Mouse (Mus musculus) G1E-ER4 (cell line): ENCODE results near the gene C1qtnf6. TPM values are rescaled to one million over a fixed set of nuclear protein-coding genes. Genes with fewer than 3 reads are reported as not detected.

Experiments
- GATA1 ChIP-seq: IDR thresholded peaks from one replicate; pipeline ENCODE4 v1.8.0; 2012; ENCODE audit warnings: low read length, inconsistent platforms
- polyA plus RNA-seq: library from polyadenylated mRNA; stranded (reverse); fragments of >175 nt; gene quantifications from 2 replicates; pipeline ENCODE4 v1.2.3, GENCODE M21; 2012

C1qtnf6 gene
- polyA plus RNA-seq, result 0.03 and 0.04 TPM in 2 replicates

GRCm38 (mm10) chr15:78530671-78531450 is at the start of gene C1qtnf6:
Gene C1qtnf6, minus strand, starts transcription at chr15:78531416.
- no peak for TF ChIP-seq GATA1

- TF ChIP-seq GATA1, result no peak
Observed at GRCm38 (mm10) chr15:78576284-78576810, 45.1 kb upstream of the C1qtnf6 start.

DNA sequence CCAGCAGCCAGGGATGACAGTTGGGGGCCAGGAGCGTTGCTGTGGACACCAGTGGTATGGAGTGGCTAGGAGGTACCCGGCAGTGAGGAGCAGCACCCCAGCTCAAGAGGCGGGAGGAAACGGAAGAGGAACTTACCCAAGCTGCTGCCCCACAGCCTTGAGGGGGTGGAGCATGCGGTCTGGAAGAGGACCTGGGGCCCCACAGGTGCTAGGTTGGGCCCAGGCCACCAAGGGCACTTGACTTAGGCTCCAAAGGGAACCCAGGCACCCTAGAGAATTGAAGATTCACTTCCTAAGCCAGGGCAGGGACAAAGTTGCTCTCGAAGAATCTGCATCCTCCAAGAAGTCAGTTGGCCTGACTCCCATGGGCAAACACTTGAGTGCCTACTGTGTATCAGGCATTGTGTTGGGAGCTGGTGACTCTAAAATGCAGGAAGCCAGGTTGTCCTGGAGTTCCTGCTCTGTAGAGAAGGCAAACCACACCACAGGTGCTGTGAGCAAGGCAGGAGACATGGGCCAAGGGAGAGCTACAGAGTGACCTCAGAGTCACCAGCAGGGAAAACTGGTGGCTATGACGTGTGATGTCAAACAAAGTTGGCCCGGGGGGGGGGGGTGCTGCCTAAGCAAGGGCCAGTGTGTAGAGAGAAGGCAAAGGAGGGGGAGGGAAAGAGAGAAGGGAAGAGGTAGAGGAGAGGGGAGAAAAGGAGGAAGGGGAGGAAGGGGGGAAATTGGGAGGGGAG is 41.6 kb upstream of the C1qtnf6 start, which contains the start of gene Rac2:
Gene Rac2, minus strand, starts transcription at position 126 of the 740 bp plus-strand sequence.
- no peak for TF ChIP-seq GATA1

- TF ChIP-seq GATA1, result no peak
Observed at GRCm38 (mm10) chr15:78572270-78572600, 41.0 kb upstream of the C1qtnf6 start.

GRCm38 (mm10) chr15:78571554-78572269 is 40.5 kb upstream of the C1qtnf6 start:
- TF ChIP-seq GATA1, result peak; percentile 65

- TF ChIP-seq GATA1, result no peak
Observed at GRCm38 (mm10) chr15:78570170-78570569, 39.0 kb upstream of the C1qtnf6 start.

- no peak for TF ChIP-seq GATA1
Observed at GRCm38 (mm10) chr15:78567608-78568120, 36.4 kb upstream of the C1qtnf6 start.

GRCm38 (mm10) chr15:78564764-78565435 is 33.7 kb upstream of the C1qtnf6 start:
- peak; percentile 34 for TF ChIP-seq GATA1

- no peak for TF ChIP-seq GATA1
Observed at GRCm38 (mm10) chr15:78563937-78564336, 32.7 kb upstream of the C1qtnf6 start.

DNA sequence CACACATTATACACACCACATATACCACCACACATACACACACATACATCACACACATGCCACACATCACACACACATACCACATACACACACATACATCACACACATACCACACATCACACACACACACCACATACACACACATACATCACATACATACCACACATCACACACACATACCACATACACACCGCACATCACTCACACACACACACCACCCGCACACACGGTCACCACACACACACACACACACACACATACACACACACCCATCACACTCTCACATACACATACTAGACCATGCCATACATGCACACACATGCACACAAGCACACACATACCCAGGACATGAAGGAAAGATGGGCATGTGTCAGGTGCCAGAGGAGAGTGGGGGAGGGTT is 32.1 kb upstream of the C1qtnf6 start:
- TF ChIP-seq GATA1, result no peak

- TF ChIP-seq GATA1, result no peak
Observed at GRCm38 (mm10) chr15:78559141-78559979, 28.1 kb upstream of the C1qtnf6 start.

- no peak for TF ChIP-seq GATA1
Observed at GRCm38 (mm10) chr15:78557693-78558535, 26.7 kb upstream of the C1qtnf6 start.
